Mouse (Mus musculus): ENCODE data around the gene Tuba1a. TPM values are rescaled to one million over a fixed set of nuclear protein-coding genes. Genes with fewer than 3 reads are reported as not detected.
"Not testable (repeated sequence)": the region's sequence is repeated elsewhere in the genome, so short reads cannot be mapped to it uniquely, and the experiment has no call there.

Gene Tuba1a
- polyA plus RNA-seq, 1 experiment from 2014 or later = 9,547 TPM

- H3K9me3 ChIP-seq (replicated peaks) = no peaks in the 10 kb centered on the region; the same call in 1 of the 2 replicates
- peaks cover 8% of the 10 kb centered on the region for H3K4me1 ChIP-seq
- no peak overlapping the region for H3K27ac ChIP-seq
- no peak overlapping the region for H3K4me3 ChIP-seq
- H3K36me3 ChIP-seq = no peaks in the 10 kb centered on the region
- no peak for ATAC-seq (ENCODE audit: low FRiP score)
- H3K4me2 ChIP-seq (replicated peaks) = no peak overlapping the region
- 75% methylated on average over 3 of the region's 3 CpGs for WGBS
- no peaks in the 10 kb centered on the region for H3K27me3 ChIP-seq
- no peak overlapping the region for H3K9ac ChIP-seq
Measured at GRCm38 (mm10) chr15:98959531-98959930, 6.0 kb upstream of the Tuba1a start.

GRCm38 (mm10) chr15:98958901-98959420, 5.5 kb upstream of the Tuba1a start:
- Histone ChIP-seq H3K4me3 (no peak overlapping the region), H3K4me1 (peaks cover 8% of the 10 kb centered on the region), H3K36me3 (no peaks in the 10 kb centered on the region), H3K4me2 (replicated peaks) (no peak overlapping the region), H3K27ac (no peak overlapping the region), H3K9ac (no peak overlapping the region), H3K9me3 (replicated peaks) (no peaks in the 10 kb centered on the region; the same call in 1 of the 2 replicates), H3K27me3 (no peaks in the 10 kb centered on the region)
- WGBS = 76% methylated on average over 4 of the region's 4 CpGs
- ATAC-seq (ENCODE audit: low FRiP score) = no peak

- no peak overlapping the region for H3K27ac ChIP-seq
- no peak overlapping the region for H3K4me3 ChIP-seq
- H3K9ac ChIP-seq = no peak overlapping the region
- no peaks in the 10 kb centered on the region for H3K27me3 ChIP-seq
- H3K9me3 ChIP-seq (replicated peaks) = no peaks in the 10 kb centered on the region
- peaks cover 8% of the 10 kb centered on the region for H3K4me1 ChIP-seq
- no peak for ATAC-seq (ENCODE audit: low FRiP score)
- H3K4me2 ChIP-seq (replicated peaks) = no peak overlapping the region
- H3K36me3 ChIP-seq = no peaks in the 10 kb centered on the region
- 83% methylated on average over 5 of the region's 5 CpGs for WGBS
Measured at GRCm38 (mm10) chr15:98957475-98957874, 4.0 kb upstream of the Tuba1a start.

- H3K9me3 ChIP-seq (replicated peaks) = no peaks in the 10 kb centered on the region
- WGBS = 79% methylated on average over 4 of the region's 4 CpGs
- no peaks in the 10 kb centered on the region for H3K27me3 ChIP-seq
- peak overlapping the region; percentile 100 for H3K27ac ChIP-seq
- H3K36me3 ChIP-seq = peaks cover 2% of the 10 kb centered on the region
- peak overlapping the region; percentile 54; the same call in 1 of the 2 replicates for H3K9ac ChIP-seq
- ATAC-seq (ENCODE audit: low FRiP score) = no peak
- peak overlapping the region; percentile 67 for H3K4me2 ChIP-seq (replicated peaks)
- no peak overlapping the region for H3K4me3 ChIP-seq
- peaks cover 8% of the 10 kb centered on the region for H3K4me1 ChIP-seq
Measured at GRCm38 (mm10) chr15:98956000-98956399, 2.5 kb upstream of the Tuba1a start.

GRCm38 (mm10) chr15:98955324-98955723, 1.8 kb upstream of the Tuba1a start:
- no peaks in the 10 kb centered on the region for H3K27me3 ChIP-seq
- WGBS = 59% methylated on average over 4 of the region's 4 CpGs

GRCm38 (mm10) chr15:98954425-98955253, 1.1 kb upstream of the Tuba1a start:
- no peaks in the 10 kb centered on the region for H3K9me3 ChIP-seq (replicated peaks)
- WGBS = 7% methylated on average over 14 of the region's 14 CpGs
- no peaks in the 10 kb centered on the region for H3K27me3 ChIP-seq
- peak overlapping the region; percentile 67 for H3K4me2 ChIP-seq (replicated peaks)
- peak; percentile 47; the same call in 1 of the 2 replicates for ATAC-seq (ENCODE audit: low FRiP score)
- peaks cover 8% of the 10 kb centered on the region for H3K4me1 ChIP-seq
- peak overlapping the region; percentile 100 for H3K9ac ChIP-seq
- H3K36me3 ChIP-seq = peaks cover 6% of the 10 kb centered on the region
- peak overlapping the region; percentile 90 for H3K4me3 ChIP-seq
- H3K27ac ChIP-seq = peak overlapping the region; percentile 100

More at GRCm38 (mm10) chr15:98955324-98955723, 1.8 kb upstream of the Tuba1a start:
- H3K9ac ChIP-seq = peak overlapping the region; percentile 100
- H3K4me2 ChIP-seq (replicated peaks) = peak overlapping the region; percentile 67
- H3K36me3 ChIP-seq = peaks cover 4% of the 10 kb centered on the region
- H3K27ac ChIP-seq = peak overlapping the region; percentile 100
- peaks cover 8% of the 10 kb centered on the region for H3K4me1 ChIP-seq
- no peaks in the 10 kb centered on the region for H3K9me3 ChIP-seq (replicated peaks)
- peak overlapping the region; percentile 90 for H3K4me3 ChIP-seq
- no peak for ATAC-seq (ENCODE audit: low FRiP score)

- H3K36me3 ChIP-seq = peaks cover 10% of the 10 kb centered on the region
- ATAC-seq (ENCODE audit: low FRiP score) = peak; percentile 50
- peak overlapping the region; percentile 90 for H3K4me3 ChIP-seq
- peak overlapping the region; percentile 100 for H3K9ac ChIP-seq
- peak overlapping the region; percentile 67 for H3K4me2 ChIP-seq (replicated peaks)
- WGBS = under 1% methylated on average over 41 of the region's 41 CpGs
- H3K27ac ChIP-seq = peak overlapping the region; percentile 100
- peaks cover 9% of the 10 kb centered on the region for H3K4me1 ChIP-seq
- no peaks in the 10 kb centered on the region for H3K27me3 ChIP-seq
- no peaks in the 10 kb centered on the region for H3K9me3 ChIP-seq (replicated peaks)
Measured at GRCm38 (mm10) chr15:98952751-98953400, 627 bp downstream of the Tuba1a start.

GRCm38 (mm10) chr15:98952063-98952455, 1.4 kb downstream of the Tuba1a start:
- ATAC-seq (ENCODE audit: low FRiP score) = no peak
- H3K27ac ChIP-seq = peak overlapping the region; percentile 100

GRCm38 (mm10) chr15:98951122-98952062, 2.1 kb downstream of the Tuba1a start:
- H3K27ac ChIP-seq = peak overlapping the region; percentile 100
- not testable (repeated sequence) for ATAC-seq (ENCODE audit: low FRiP score); H3K27me3 ChIP-seq; H3K9me3 ChIP-seq (replicated peaks)
- WGBS = 81% methylated on average over 11 of the region's 15 CpGs
- peak overlapping the region; percentile 100 for H3K9ac ChIP-seq
- peak overlapping the region; percentile 90 for H3K4me3 ChIP-seq
- peaks cover 10% of the 10 kb centered on the region for H3K36me3 ChIP-seq
- H3K4me2 ChIP-seq (replicated peaks) = peak overlapping the region; percentile 67
- peaks cover 11% of the 10 kb centered on the region for H3K4me1 ChIP-seq

More at GRCm38 (mm10) chr15:98952063-98952455, 1.4 kb downstream of the Tuba1a start:
- no peaks in the 10 kb centered on the region for H3K27me3 ChIP-seq
- H3K9me3 ChIP-seq (replicated peaks) = no peaks in the 10 kb centered on the region
- peak overlapping the region; percentile 90 for H3K4me3 ChIP-seq
- H3K36me3 ChIP-seq = peaks cover 10% of the 10 kb centered on the region
- peaks cover 11% of the 10 kb centered on the region for H3K4me1 ChIP-seq
- 11% methylated on average over 5 of the region's 5 CpGs for WGBS
- peak overlapping the region; percentile 100 for H3K9ac ChIP-seq
- H3K4me2 ChIP-seq (replicated peaks) = peak overlapping the region; percentile 67

GRCm38 (mm10) chr15:98949607-98949892, 4.0 kb downstream of the Tuba1a start:
- H3K36me3 ChIP-seq = peaks cover 10% of the 10 kb centered on the region
- H3K4me2 ChIP-seq (replicated peaks) = peak overlapping the region; percentile 58
- no peaks in the 10 kb centered on the region for H3K9me3 ChIP-seq (replicated peaks)
- no peaks in the 10 kb centered on the region for H3K27me3 ChIP-seq
- H3K27ac ChIP-seq = peak overlapping the region; percentile 62; the same call in 1 of the 2 replicates
- H3K9ac ChIP-seq = peak overlapping the region; percentile 59
- WGBS = 50% methylated on average over 3 of the region's 3 CpGs
- peaks cover 3% of the 10 kb centered on the region for H3K4me1 ChIP-seq
- ATAC-seq (ENCODE audit: low FRiP score) = peak; percentile 16; the same call in 1 of the 2 replicates
- peak overlapping the region; percentile 29 for H3K4me3 ChIP-seq

GRCm38 (mm10) chr15:98948857-98949606, 4.5 kb downstream of the Tuba1a start:
- peak overlapping the region; percentile 62; the same call in 1 of the 2 replicates for H3K27ac ChIP-seq

More at GRCm38 (mm10) chr15:98948857-98949606, 4.5 kb downstream of the Tuba1a start:
- H3K4me2 ChIP-seq (replicated peaks) = peak overlapping the region; percentile 58
- H3K27me3 ChIP-seq = no peaks in the 10 kb centered on the region
- WGBS = 60% methylated on average over 6 of the region's 6 CpGs
- H3K4me3 ChIP-seq = peak overlapping the region; percentile 29
- H3K4me1 ChIP-seq = peaks cover 3% of the 10 kb centered on the region
- H3K36me3 ChIP-seq = peaks cover 10% of the 10 kb centered on the region
- H3K9ac ChIP-seq = peak overlapping the region; percentile 59
- ATAC-seq (ENCODE audit: low FRiP score) = 0 out of 2 replicates have a peak, but pooled peaks have one; percentile 18
- H3K9me3 ChIP-seq (replicated peaks) = no peaks in the 10 kb centered on the region
